Mouse (Mus musculus): ENCODE measurements around the gene Erfe. TPM values are rescaled to one million over a fixed set of nuclear protein-coding genes. Genes with fewer than 3 reads are reported as not detected.

Gene Erfe
- polyA plus RNA-seq, 1 experiment from 2014 or later: 0.47 TPM

DNA sequence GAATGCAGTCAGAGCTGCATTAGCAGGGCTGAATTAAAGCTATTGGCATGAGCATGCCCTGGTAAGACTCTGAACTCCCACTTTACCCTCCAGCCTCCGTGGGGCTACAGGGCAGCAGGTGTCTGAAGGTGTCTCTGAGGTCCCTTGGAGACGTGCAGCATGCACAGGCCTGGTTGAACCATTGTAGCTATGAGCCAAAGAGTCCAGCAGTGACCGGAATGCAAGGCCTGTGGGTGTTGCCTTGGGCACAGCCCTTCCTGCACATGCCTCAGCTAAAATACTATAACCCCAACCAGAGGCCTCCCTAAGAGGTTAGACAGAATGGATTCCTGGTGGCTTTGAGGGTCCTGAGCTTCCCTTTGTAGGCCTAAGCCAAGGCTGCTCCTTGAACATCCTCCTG is 15.0 kb upstream of the Erfe start:
- TF ChIP-seq CTCF (IDR thresholded peaks at IDR 0.05) (no peak), EP300 (IDR thresholded peaks at IDR 0.05) (no peak)
- Histone ChIP-seq H3K27ac (ENCODE audit: low read length) (no peak overlapping the region), H3K36me3 (ENCODE audit: insufficient read depth, low read length) (no peaks in the 10 kb centered on the region), H3K27me3 (replicated peaks; ENCODE audit: insufficient read depth, low read length) (no peaks in the 10 kb centered on the region; the same call in 1 of the 2 replicates), H3K9ac (replicated peaks; ENCODE audit: low read depth) (no peak overlapping the region), H3K4me2 (replicated peaks; ENCODE audit: low read depth, low read length) (no peak overlapping the region), H3K9me3 (ENCODE audit: low read length) (no peaks in the 10 kb centered on the region), H3K4me3 (ENCODE audit: low read depth, low read length) (no peak overlapping the region), H3K4me1 (ENCODE audit: insufficient read depth, low read depth, low read length) (no peaks in the 10 kb centered on the region)
- no peak for ATAC-seq
- WGBS: 69% methylated on average over 3 of the region's 3 CpGs
- DNase-seq (ENCODE audit: low spot score): no peak

DNA sequence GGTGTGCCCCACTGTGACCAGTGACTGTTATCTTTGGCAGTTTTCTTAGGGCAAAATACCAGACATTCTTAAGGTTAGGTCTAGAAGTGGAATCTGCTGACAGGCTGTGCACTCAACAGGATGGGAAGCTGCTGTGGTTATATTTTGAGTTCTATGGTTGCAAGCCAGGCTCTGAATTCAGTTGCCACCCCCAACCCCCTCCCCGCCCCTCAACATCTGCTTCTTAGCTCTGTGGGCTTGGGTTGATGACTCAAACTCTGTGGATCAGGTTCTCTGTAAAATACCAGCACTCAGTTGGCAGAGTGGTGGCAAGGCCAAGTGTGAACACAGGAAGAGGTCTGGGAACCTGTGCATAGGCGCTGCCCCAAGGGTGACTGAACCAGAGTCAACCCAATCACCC is 14.0 kb upstream of the Erfe start:
- Histone ChIP-seq H3K4me3 (ENCODE audit: low read depth, low read length) (no peak overlapping the region), H3K4me2 (replicated peaks; ENCODE audit: low read depth, low read length) (no peak overlapping the region), H3K36me3 (ENCODE audit: insufficient read depth, low read length) (no peaks in the 10 kb centered on the region), H3K27ac (ENCODE audit: low read length) (no peak overlapping the region), H3K9ac (replicated peaks; ENCODE audit: low read depth) (no peak overlapping the region), H3K9me3 (ENCODE audit: low read length) (no peaks in the 10 kb centered on the region), H3K27me3 (replicated peaks; ENCODE audit: insufficient read depth, low read length) (no peaks in the 10 kb centered on the region), H3K4me1 (ENCODE audit: insufficient read depth, low read depth, low read length) (no peaks in the 10 kb centered on the region)
- DNase-seq (ENCODE audit: low spot score) (no peak), ATAC-seq (no peak)
- TF ChIP-seq EP300 (IDR thresholded peaks at IDR 0.05) (no peak), CTCF (IDR thresholded peaks at IDR 0.05) (no peak)
- 95% methylated on average over 2 of the region's 2 CpGs for WGBS

DNA sequence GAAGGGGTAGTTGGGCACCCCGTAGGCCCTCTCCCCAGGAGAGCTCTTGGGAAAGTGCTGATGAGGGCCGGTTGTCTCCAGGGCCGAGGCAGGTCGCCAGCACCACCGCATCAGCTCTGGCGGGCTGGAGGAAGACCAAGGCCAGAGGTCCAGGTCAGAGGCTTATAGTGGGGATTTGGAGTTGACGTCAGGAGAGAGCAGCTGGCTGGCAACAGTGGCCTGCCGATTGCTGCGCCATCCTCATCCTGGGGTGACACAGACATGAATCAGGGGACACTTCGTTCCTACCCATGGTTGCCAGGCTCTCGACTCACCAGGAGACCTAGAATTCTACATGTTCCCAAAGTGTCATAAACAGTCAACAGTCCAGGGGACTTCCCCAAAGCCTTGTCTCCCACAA is 10.1 kb upstream of the Erfe start:
- 0 out of 2 replicates have a peak, but pooled peaks have one; percentile 16 for ATAC-seq
- 67% methylated on average over 11 of the region's 11 CpGs for WGBS

DNA sequence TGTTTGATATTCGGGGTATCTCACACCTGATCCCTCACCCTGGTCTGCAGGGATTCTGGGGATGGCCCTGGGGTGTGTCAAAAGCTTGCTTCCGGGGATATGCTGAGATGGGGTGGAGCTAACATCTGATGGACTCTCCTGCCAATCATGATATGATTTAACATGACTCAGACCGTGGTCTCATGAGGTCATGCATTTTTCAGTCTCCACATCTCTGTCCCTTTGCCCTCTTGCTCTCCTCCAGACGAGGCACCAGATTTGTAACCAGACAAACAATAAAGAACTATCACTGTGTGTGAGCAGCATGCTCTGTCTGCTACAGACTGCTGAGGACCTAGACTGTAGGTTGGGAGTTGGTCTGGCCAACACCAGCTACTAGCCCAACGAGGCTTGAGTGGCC is 4.1 kb upstream of the Erfe start:
- no peaks in the 10 kb centered on the region for H3K36me3 ChIP-seq (ENCODE audit: insufficient read depth, low read length)
- H3K4me2 ChIP-seq (replicated peaks; ENCODE audit: low read depth, low read length): no peak overlapping the region

More for the DNA sequence above, 10.1 kb upstream of the Erfe start:
- no peak for DNase-seq (ENCODE audit: low spot score)
- no peak overlapping the region for H3K4me3 ChIP-seq (ENCODE audit: low read depth, low read length)
- no peaks in the 10 kb centered on the region for H3K9me3 ChIP-seq (ENCODE audit: low read length)
- no peak overlapping the region for H3K9ac ChIP-seq (replicated peaks; ENCODE audit: low read depth)
- H3K4me1 ChIP-seq (ENCODE audit: insufficient read depth, low read depth, low read length): no peaks in the 10 kb centered on the region
- H3K36me3 ChIP-seq (ENCODE audit: insufficient read depth, low read length): no peaks in the 10 kb centered on the region
- H3K27me3 ChIP-seq (replicated peaks; ENCODE audit: insufficient read depth, low read length): no peaks in the 10 kb centered on the region
- H3K4me2 ChIP-seq (replicated peaks; ENCODE audit: low read depth, low read length): no peak overlapping the region
- no peak overlapping the region for H3K27ac ChIP-seq (ENCODE audit: low read length)
- TF ChIP-seq CTCF (IDR thresholded peaks at IDR 0.05) (no peak), EP300 (IDR thresholded peaks at IDR 0.05) (no peak)

DNA sequence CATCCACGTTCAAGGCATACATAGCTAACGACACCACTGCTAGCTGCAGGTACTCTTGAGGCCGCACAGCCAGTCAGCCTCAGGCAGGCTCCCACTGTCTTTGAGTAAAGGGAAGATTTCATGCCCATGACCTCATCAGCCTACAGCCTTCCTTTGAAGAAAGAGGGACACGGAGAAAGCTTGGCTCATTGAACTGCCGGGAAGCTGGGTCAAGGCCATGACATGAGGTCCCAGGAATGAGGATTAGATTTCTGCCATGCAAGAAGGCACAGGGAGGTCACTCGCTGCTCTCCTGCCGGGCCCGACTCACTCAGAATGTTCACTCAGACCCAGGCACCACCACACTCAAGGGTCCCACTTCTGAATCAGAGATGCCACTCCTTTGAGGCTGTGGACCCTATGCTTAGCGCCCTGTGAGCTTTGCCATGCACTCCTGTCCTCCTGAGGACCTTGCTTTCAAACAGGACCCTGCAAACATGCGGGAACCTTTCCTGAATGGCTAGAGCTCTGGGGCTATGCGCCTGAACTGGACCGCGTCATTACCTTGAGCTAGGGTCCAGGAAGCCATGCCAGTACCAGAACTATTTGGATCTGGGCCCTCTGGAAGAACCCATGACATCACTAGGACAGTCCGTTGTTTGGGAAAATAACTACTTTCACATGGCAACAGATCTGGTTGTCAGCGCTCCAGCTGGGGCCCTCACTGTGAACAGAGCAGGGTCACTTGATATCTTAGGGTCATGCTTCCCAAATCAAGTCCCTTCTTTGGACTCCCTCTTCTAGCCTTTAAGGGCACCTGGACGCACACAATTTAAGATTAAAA is 1.2 kb upstream of the Erfe start:
- Histone ChIP-seq H3K4me2 (replicated peaks; ENCODE audit: low read depth, low read length) (no peak overlapping the region), H3K4me1 (ENCODE audit: insufficient read depth, low read depth, low read length) (no peaks in the 10 kb centered on the region), H3K36me3 (ENCODE audit: insufficient read depth, low read length) (no peaks in the 10 kb centered on the region), H3K9ac (replicated peaks; ENCODE audit: low read depth) (no peak overlapping the region), H3K27ac (ENCODE audit: low read length) (no peak overlapping the region), H3K9me3 (ENCODE audit: low read length) (no peaks in the 10 kb centered on the region), H3K4me3 (ENCODE audit: low read depth, low read length) (no peak overlapping the region), H3K27me3 (replicated peaks; ENCODE audit: insufficient read depth, low read length) (no peaks in the 10 kb centered on the region)
- ATAC-seq (no peak), DNase-seq (ENCODE audit: low spot score) (no peak)
- 89% methylated on average over 16 of the region's 16 CpGs for WGBS
- TF ChIP-seq CTCF (IDR thresholded peaks at IDR 0.05): no peak
- no peak for TF ChIP-seq EP300 (IDR thresholded peaks at IDR 0.05)

More for the DNA sequence above, 4.1 kb upstream of the Erfe start:
- Histone ChIP-seq H3K27ac (ENCODE audit: low read length) (no peak overlapping the region), H3K27me3 (replicated peaks; ENCODE audit: insufficient read depth, low read length) (no peaks in the 10 kb centered on the region), H3K9me3 (ENCODE audit: low read length) (no peaks in the 10 kb centered on the region), H3K4me1 (ENCODE audit: insufficient read depth, low read depth, low read length) (no peaks in the 10 kb centered on the region), H3K9ac (replicated peaks; ENCODE audit: low read depth) (no peak overlapping the region), H3K4me3 (ENCODE audit: low read depth, low read length) (no peak overlapping the region)
- ATAC-seq: no peak
- WGBS: 73% methylated on average over 5 of the region's 5 CpGs
- no peak for DNase-seq (ENCODE audit: low spot score)
- TF ChIP-seq CTCF (IDR thresholded peaks at IDR 0.05): no peak
- TF ChIP-seq EP300 (IDR thresholded peaks at IDR 0.05): no peak

DNA sequence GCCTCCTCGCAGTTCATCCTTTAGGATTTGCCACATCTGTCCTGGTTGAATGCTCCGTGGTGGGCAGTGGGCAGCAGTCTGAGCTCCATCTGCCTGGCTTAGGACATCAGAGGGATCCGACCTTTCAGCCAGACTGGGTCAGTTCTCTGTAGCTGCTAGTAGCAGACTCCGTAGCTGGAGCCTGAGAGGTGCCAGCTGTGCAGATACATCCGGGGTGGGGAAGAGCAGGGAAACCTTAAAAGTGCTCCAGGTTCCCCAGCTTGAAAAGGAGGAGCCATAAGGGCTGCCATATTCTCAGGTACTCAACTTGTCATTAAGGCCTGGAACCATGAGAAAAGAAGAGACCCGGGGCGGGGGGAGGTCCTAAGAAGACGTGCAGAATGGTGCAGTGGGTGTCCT is 415 bp upstream of the Erfe start:
- DNase-seq (ENCODE audit: low spot score) (peak; percentile 37), ATAC-seq (peak; percentile 44)
- no peaks in the 10 kb centered on the region for H3K9me3 ChIP-seq (ENCODE audit: low read length)
- H3K9ac ChIP-seq (replicated peaks; ENCODE audit: low read depth): no peak overlapping the region; the same call in 1 of the 2 replicates
- H3K4me3 ChIP-seq (ENCODE audit: low read depth, low read length): peak overlapping the region; percentile 34
- peak overlapping the region; percentile 84 for H3K4me2 ChIP-seq (replicated peaks; ENCODE audit: low read depth, low read length)
- 20% methylated on average over 8 of the region's 8 CpGs for WGBS
- H3K27me3 ChIP-seq (replicated peaks; ENCODE audit: insufficient read depth, low read length): no peaks in the 10 kb centered on the region
- no peaks in the 10 kb centered on the region for H3K4me1 ChIP-seq (ENCODE audit: insufficient read depth, low read depth, low read length)
- TF ChIP-seq EP300 (IDR thresholded peaks at IDR 0.05): no peak
- no peak for TF ChIP-seq CTCF (IDR thresholded peaks at IDR 0.05)
- H3K27ac ChIP-seq (ENCODE audit: low read length): no peak overlapping the region
- peaks cover 5% of the 10 kb centered on the region; the same call in 1 of the 2 replicates for H3K36me3 ChIP-seq (ENCODE audit: insufficient read depth, low read length)

Data from lung, postnatal 0 days (tissue).